Mouse (Mus musculus) heart, adult 9 months (tissue): ENCODE measurements around the gene Kcnd1.

Experiments
- DNase-seq, 2 experiments: peaks; one replicate each; pipeline ENCODE4 v3.0.0; 2022; ENCODE audit warnings: low spot score in 2 of 2

Gene Kcnd1

GRCm38 (mm10) chrX:7854578-7854977, 32.5 kb downstream of the Kcnd1 start:
- no peak for DNase-seq

- no peak for DNase-seq
Measured at GRCm38 (mm10) chrX:7859191-7859753, 37.2 kb downstream of the Kcnd1 start.

GRCm38 (mm10) chrX:7863181-7863580, 41.1 kb downstream of the Kcnd1 start:
- DNase-seq = no peak

GRCm38 (mm10) chrX:7864551-7864950, 42.5 kb downstream of the Kcnd1 start:
- DNase-seq = no peak

- DNase-seq = no peak
Measured at GRCm38 (mm10) chrX:7865343-7865742, 43.3 kb downstream of the Kcnd1 start.

GRCm38 (mm10) chrX:7865786-7866185, 43.7 kb downstream of the Kcnd1 start:
- DNase-seq = no peak

GRCm38 (mm10) chrX:7867141-7867540, 45.1 kb downstream of the Kcnd1 start:
- DNase-seq = no peak

- DNase-seq = no peak
Measured at GRCm38 (mm10) chrX:7868506-7868905, 46.4 kb downstream of the Kcnd1 start.

- no peak for DNase-seq
Measured at GRCm38 (mm10) chrX:7869826-7870225, 47.7 kb downstream of the Kcnd1 start.

- DNase-seq = peak; percentile 69 to 75
Measured at GRCm38 (mm10) chrX:7878007-7878419, 55.9 kb downstream of the Kcnd1 start, which contains the start of gene Pim2. Gene Pim2, plus strand, starts transcription at chrX:7878262.

- peak in 1 of 2 experiments; percentile 4 for DNase-seq
Measured at GRCm38 (mm10) chrX:7878495-7878894, 56.4 kb downstream of the Kcnd1 start.

GRCm38 (mm10) chrX:7879819-7880218, 57.7 kb downstream of the Kcnd1 start:
- peak; percentile 51 to 57 for DNase-seq

GRCm38 (mm10) chrX:7883841-7884567, 61.9 kb downstream of the Kcnd1 start, which contains the start of gene Slc35a2:
Gene Slc35a2, plus strand, starts transcription at chrX:7884028.
- peak; percentile 92 to 94 for DNase-seq
